Mouse (Mus musculus) layer of hippocampus, postnatal 10 days (tissue): ENCODE measurements at regions not wholly inside any gene's neighbourhood (a gene's known extent, or its start where the extent isn't known, plus 50 kb on each side); places are given as distances from the start of the nearest gene placed in this dataset.

ENCODE experiments used
- DNase-seq, 2 experiments: peaks; one replicate each; pipeline ENCODE4 v3.0.0; 2021; ENCODE audit warnings: low spot score in 2 of 2

DNA sequence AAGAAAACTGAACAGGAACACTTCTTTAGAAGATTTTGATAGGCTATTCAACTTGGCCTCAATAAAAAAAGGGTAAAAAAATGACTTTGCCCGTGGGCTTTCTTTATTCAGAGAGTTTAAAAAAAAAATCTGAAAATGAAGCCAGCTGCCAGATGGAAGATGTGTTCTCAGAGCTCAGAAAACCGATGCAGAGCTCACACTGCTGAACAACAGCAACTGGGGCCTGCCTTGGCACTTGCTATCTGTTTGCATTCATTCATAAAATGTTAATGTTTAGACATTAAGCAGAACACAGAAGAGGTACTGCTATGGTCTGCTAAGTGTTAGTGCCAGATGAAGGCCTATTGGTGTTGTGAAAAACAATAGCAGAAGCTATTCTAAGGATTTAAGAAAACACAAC is 173.8 kb upstream of the Smc2 start:
- DNase-seq = no peak

GRCm38 (mm10) chr4:52282458-52282857 is 156.6 kb upstream of the Smc2 start:
- DNase-seq = no peak

DNA sequence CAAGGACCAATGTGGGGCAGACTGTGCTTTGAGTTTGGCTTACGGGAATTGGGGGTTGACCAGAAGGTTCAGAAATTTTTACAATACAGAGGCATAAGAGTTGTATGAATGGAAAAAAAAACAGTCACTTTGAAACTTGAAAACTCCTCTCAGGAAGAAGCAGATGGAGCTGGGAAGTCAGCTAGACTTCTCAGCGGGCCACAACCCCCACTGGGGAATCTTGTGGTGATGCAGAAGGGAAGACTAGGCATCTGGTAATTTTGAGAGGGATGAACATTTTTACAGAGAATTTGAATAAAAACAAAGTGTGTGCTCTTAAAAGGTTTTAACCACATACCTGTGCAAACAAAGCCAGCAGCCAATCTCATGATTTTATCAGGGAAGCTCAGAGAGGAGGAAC is 154.1 kb upstream of the Smc2 start:
- DNase-seq = no peak

DNA sequence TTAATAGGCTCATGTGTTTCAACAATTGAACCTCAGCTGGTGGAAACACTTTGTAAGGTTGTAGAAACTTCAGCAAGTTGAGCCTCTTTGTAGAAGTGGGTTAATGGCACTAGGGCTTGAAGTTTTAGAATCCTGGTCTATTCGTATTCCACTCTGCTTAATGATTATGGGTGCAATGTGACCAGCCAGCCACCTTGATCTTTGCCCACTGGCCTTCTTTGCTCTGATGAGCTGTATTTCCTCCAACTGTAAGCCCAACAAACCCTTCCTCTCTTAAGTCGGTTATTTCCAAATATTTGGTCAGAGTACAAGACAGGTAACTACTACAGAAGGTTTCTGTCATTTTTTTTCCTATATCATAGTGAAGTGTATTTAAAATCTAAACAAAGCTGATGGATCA is 145.4 kb upstream of the Smc2 start:
- DNase-seq = no peak

DNA sequence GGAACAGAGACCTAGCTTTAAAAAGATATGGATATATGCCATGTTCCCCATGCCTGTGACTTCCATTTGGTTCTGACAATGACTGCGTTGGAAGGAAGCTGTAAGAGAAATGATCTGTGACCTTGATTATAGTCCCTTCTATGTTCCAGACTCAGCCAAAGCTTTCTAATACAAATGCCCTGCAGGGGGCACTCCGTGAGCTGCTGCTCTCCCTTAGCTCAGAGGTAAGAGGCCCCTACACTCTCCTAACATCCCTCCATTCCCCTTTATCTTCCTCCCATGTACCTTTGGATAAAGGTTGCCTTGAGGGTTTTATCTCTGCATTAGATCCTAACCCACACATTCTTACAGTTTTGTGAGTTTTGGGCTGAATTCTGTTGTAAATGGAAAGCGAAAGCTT is 139.8 kb upstream of the Smc2 start:
- DNase-seq = no peak

DNA sequence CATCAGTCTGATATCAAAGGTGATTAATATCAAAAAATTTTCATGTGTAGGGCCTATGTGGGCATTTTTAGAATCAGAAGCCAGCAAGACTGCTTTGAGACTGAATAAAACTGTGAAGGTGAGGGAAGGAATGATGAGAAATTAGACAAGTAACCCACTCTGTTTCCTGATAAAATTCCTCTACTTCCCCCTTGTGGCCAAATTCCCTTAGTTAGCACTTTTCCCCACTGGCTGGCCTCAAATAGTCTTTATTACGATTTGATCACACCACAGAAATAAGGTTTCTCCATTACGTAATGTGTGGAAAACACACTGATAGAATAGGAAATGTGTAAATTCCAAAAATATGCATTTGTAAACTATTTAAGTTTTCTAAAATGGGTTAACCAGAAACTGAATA is 137.4 kb upstream of the Smc2 start:
- DNase-seq = peak in 1 of 2 experiments; percentile 12

DNA sequence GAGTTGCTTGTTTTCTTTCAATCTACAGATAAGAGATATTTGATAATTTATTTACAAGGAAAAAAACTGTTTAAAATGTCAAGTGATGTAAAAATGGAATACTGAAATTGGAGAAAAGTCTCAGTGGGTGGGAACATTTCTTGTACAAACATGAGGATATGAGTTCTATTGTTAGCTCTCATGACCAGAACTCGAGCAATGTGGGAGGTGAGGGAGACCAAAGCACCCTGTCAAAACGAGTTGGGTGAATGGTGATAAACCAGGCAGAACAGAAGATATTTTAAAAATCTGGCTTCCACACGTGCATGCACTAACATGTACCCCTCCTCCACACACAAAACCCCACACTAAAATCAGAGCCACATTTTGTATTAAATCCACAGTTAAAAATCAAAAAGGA is 114.7 kb upstream of the Smc2 start:
- no peak for DNase-seq

- no peak for DNase-seq
These were observed 107.6 kb upstream of the Smc2 start for GRCm38 (mm10) chr4:52331361-52331951.

DNA sequence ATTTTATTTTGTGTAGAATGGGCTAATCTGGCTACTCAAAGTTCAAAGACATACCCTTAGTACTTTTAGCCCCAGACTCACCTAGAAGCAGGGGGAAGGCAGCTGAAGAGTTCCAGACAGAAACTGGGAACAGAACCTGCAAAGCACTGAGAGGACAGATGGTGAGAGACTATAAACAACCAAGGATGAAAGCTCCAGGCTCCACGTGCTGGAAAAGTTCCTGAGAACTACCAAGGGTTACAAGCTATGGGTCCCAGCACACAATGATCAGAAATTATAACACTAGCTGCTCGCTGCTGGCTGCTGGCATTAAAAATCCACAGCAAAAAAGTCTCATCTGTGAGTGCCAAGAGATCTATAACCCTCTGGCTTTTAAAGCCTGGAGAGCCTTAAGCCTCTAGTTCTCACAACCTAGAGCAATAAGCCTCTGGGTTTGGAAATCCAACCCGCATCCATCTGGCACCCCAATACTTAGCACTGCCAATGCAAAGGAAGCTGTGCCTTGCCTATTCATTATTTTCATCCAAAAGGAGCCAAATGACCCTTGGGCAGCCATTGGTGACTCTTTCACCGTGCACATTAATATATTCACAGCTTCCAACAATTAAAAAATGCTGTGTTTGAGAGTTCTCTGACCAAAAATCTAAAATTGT is 102.6 kb upstream of the Smc2 start:
- DNase-seq = no peak

GRCm38 (mm10) chr4:52341245-52341644 is 97.8 kb upstream of the Smc2 start:
- no peak for DNase-seq

DNA sequence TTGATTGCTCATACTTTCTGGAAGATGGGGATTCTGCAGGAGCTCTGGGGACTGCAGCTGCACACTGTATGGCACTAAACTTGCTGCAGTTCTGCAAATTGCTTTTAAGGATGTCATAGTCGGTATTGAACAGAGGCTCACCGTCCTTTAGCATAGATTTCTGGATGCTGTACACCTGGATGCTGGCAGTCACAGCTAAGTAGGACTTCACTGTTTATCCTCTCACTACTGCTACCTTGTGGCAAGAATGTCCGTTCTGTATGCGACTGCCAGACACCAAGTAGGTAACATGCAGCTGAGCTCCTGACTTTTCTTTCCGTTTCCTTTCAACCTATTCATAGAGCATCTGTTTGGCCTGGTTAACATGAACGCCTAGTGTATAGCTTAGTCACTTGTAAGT is 77.3 kb upstream of the Smc2 start:
- no peak for DNase-seq

DNA sequence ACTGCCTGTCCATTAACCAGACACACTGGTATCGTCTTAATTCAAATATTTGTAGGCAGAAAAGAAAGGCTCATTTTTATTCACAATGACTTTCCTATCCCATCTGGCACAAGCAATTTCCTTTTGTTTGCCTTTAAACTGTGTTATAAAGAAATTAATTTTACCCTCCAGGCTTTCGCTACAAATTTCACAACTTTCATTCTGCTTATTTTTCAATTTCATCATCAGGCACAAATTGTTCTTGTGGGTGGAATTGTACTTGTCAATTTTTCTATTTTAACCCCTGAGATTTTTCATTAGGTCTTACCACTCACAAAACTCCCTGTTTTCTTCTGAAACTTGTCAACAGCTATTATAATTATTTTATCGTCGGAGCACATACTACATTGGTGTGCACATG is 73.2 kb upstream of the Smc2 start:
- no peak for DNase-seq

GRCm38 (mm10) chr4:52368527-52368926 is 70.5 kb upstream of the Smc2 start:
- no peak for DNase-seq
